Mouse (Mus musculus): Measurements from ENCODE around the gene Glb1l. TPM values are rescaled to one million over a fixed set of nuclear protein-coding genes. Genes with fewer than 3 reads are reported as not detected.

Glb1l gene
- polyA plus RNA-seq, 1 experiment from 2014 or later: 3.5 TPM

DNA sequence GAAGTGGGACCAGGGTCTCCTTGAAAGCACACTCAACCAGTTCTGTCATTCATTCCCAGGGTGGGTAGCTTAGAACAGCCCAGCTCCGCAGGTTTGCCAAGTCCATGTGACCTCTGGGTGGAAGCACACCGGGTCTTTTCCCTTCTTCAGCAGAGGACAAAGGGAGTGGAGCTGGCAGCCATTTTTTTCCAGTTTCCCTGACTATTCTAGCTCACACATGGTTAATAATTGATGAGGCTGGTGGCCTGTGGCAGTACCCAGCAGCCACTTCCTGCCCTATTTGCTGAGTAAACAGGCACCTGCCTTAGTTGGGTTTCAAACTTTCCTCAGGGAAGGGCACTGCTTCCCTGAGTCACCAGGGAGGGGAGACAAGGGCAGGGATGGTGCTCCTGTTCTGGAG lies 3.8 kb upstream of the Glb1l start:
- Histone ChIP-seq H3K27me3 (ENCODE audit: insufficient read depth, low read length) (no peaks in the 10 kb centered on the region), H3K9ac (replicated peaks) (peak overlapping the region; percentile 44), H3K4me1 (ENCODE audit: insufficient read depth) (peaks cover 76% of the 10 kb centered on the region), H3K4me3 (ENCODE audit: low read depth, low read length) (peak overlapping the region; percentile 95), H3K36me3 (replicated peaks; ENCODE audit: insufficient read depth, low read length) (peaks cover 50% of the 10 kb centered on the region), H3K4me2 (ENCODE audit: low read depth, low read length) (peak overlapping the region; percentile 100), H3K27ac (ENCODE audit: low read depth) (peak overlapping the region; percentile 95), H3K9me3 (ENCODE audit: low read length) (no peaks in the 10 kb centered on the region)
- ATAC-seq (peak; percentile 33), DNase-seq (peak; percentile 46)
- TF ChIP-seq EP300 (IDR thresholded peaks at IDR 0.05; ENCODE audit: low read depth) (no peak), CTCF (IDR thresholded peaks at IDR 0.05; ENCODE audit: low read depth) (no peak)
- WGBS (ENCODE audit: insufficient replicate concordance): 70% methylated on average over 2 of the region's 2 CpGs

- ATAC-seq (no peak), DNase-seq (peak; percentile 67)
- peak overlapping the region; percentile 85; the same call in 1 of the 2 replicates for H3K9ac ChIP-seq (replicated peaks)
- TF ChIP-seq EP300 (IDR thresholded peaks at IDR 0.05; ENCODE audit: low read depth) (no peak; the same call in 1 of the 2 replicates), CTCF (IDR thresholded peaks at IDR 0.05; ENCODE audit: low read depth) (no peak)
- H3K36me3 ChIP-seq (replicated peaks; ENCODE audit: insufficient read depth, low read length): peaks cover 50% of the 10 kb centered on the region
- peak overlapping the region; percentile 95 for H3K27ac ChIP-seq (ENCODE audit: low read depth)
- WGBS (ENCODE audit: insufficient replicate concordance): 18% methylated on average over 7 of the region's 7 CpGs
- H3K4me3 ChIP-seq (ENCODE audit: low read depth, low read length): peak overlapping the region; percentile 82
- peak overlapping the region; percentile 100 for H3K4me2 ChIP-seq (ENCODE audit: low read depth, low read length)
- H3K4me1 ChIP-seq (ENCODE audit: insufficient read depth): peaks cover 81% of the 10 kb centered on the region
- H3K9me3 ChIP-seq (ENCODE audit: low read length): no peaks in the 10 kb centered on the region
- no peaks in the 10 kb centered on the region for H3K27me3 ChIP-seq (ENCODE audit: insufficient read depth, low read length)
These were observed 2.5 kb upstream of the Glb1l start for GRCm38 (mm10) chr1:75213096-75213495.

- H3K4me1 ChIP-seq (ENCODE audit: insufficient read depth): peaks cover 77% of the 10 kb centered on the region
- H3K9ac ChIP-seq (replicated peaks): peak overlapping the region; percentile 85
- WGBS (ENCODE audit: insufficient replicate concordance): 50% methylated on average over 4 of the region's 4 CpGs
- H3K27ac ChIP-seq (ENCODE audit: low read depth): peak overlapping the region; percentile 95
- H3K36me3 ChIP-seq (replicated peaks; ENCODE audit: insufficient read depth, low read length): peaks cover 50% of the 10 kb centered on the region
- no peaks in the 10 kb centered on the region for H3K27me3 ChIP-seq (ENCODE audit: insufficient read depth, low read length)
- TF ChIP-seq EP300 (IDR thresholded peaks at IDR 0.05; ENCODE audit: low read depth): no peak
- TF ChIP-seq CTCF (IDR thresholded peaks at IDR 0.05; ENCODE audit: low read depth): no peak
- peak overlapping the region; percentile 82 for H3K4me3 ChIP-seq (ENCODE audit: low read depth, low read length)
- H3K9me3 ChIP-seq (ENCODE audit: low read length): no peaks in the 10 kb centered on the region
- peak overlapping the region; percentile 100 for H3K4me2 ChIP-seq (ENCODE audit: low read depth, low read length)
- ATAC-seq (peak; percentile 8; the same call in 1 of the 2 replicates), DNase-seq (peak; percentile 66)
These were observed 1.9 kb upstream of the Glb1l start for GRCm38 (mm10) chr1:75212542-75212941.

DNA sequence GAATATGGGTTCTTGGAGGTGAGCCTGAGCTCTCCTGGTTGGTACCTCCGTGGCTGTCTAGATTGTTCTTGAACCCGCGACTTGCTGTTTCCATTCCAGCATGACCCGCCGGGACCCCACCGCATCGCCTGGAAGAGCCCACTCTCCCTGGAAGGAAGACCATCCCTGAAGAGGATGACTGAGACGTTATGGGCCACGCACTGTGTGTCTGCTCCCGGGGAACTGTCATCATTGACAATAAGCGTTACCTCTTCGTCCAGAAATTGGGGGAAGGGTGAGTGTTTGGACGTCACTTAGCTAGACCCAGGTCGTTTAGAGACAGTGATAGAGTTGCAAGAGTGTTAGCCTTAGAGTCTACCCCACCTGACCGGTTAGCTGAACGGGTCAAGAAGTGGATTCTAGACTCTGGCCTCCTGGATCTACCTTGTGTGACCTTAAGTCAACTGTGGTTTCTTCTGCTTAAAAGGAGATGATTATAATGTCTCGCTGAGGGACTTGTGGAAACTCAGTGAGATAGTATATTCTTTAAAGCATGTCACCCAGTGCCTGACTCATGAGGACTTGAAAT lies 612 bp upstream of the Glb1l start:
- Histone ChIP-seq H3K9me3 (ENCODE audit: low read length) (no peaks in the 10 kb centered on the region), H3K27ac (ENCODE audit: low read depth) (peak overlapping the region; percentile 95), H3K4me2 (ENCODE audit: low read depth, low read length) (peak overlapping the region; percentile 100), H3K36me3 (replicated peaks; ENCODE audit: insufficient read depth, low read length) (peaks cover 42% of the 10 kb centered on the region), H3K4me3 (ENCODE audit: low read depth, low read length) (peak overlapping the region; percentile 82), H3K9ac (replicated peaks) (peak overlapping the region; percentile 85), H3K4me1 (ENCODE audit: insufficient read depth) (peaks cover 64% of the 10 kb centered on the region), H3K27me3 (ENCODE audit: insufficient read depth, low read length) (no peaks in the 10 kb centered on the region)
- no peak for TF ChIP-seq CTCF (IDR thresholded peaks at IDR 0.05; ENCODE audit: low read depth)
- TF ChIP-seq EP300 (IDR thresholded peaks at IDR 0.05; ENCODE audit: low read depth): no peak
- WGBS (ENCODE audit: insufficient replicate concordance): 7% methylated on average over 17 of the region's 17 CpGs
- no peak for DNase-seq
- ATAC-seq: no peak

DNA sequence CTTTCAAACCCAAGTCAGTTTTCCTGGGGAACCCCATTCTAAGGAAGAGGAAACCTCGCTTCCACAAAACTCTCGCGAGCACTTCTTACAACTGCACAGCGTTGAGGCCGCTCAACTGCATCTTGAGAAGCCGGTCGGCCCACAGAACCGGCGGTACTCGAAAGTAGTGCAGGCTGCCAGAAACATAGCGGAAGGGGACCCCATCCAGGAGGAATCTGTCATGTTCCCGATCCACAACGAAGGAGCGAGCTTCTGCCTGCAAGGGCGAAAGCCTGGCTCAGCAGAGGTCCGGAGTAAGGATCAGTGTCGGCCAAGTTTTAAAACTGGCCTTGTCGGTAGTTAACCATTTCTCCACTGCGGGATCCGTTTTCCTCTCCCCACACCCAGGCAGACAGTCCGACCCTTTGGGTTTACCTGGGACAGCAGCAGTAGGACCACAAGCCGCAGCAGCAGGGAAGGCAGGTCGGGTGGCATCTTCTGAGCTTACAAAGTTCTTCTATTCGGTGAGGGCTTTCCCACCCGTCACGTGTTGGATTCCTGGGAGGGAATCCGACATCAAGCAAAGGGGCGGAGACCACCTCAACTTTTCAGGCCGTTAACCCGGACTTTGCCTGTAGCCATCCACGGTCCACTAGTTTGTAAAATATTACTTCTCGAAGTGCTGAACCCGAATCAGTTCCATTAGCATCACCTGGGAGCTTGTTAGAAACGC lies 1.5 kb downstream of the Glb1l start:
- peak overlapping the region; percentile 63 for H3K9ac ChIP-seq (replicated peaks)
- H3K4me2 ChIP-seq (ENCODE audit: low read depth, low read length): peak overlapping the region; percentile 100
- no peaks in the 10 kb centered on the region for H3K27me3 ChIP-seq (ENCODE audit: insufficient read depth, low read length)
- TF ChIP-seq CTCF (IDR thresholded peaks at IDR 0.05; ENCODE audit: low read depth) (no peak), EP300 (IDR thresholded peaks at IDR 0.05; ENCODE audit: low read depth) (no peak)
- 13% methylated on average over 34 of the region's 34 CpGs for WGBS (ENCODE audit: insufficient replicate concordance)
- H3K4me1 ChIP-seq (ENCODE audit: insufficient read depth): peaks cover 45% of the 10 kb centered on the region
- no peak for DNase-seq
- no peaks in the 10 kb centered on the region for H3K9me3 ChIP-seq (ENCODE audit: low read length)
- peak overlapping the region; percentile 82 for H3K4me3 ChIP-seq (ENCODE audit: low read depth, low read length)
- H3K36me3 ChIP-seq (replicated peaks; ENCODE audit: insufficient read depth, low read length): peaks cover 21% of the 10 kb centered on the region
- peak overlapping the region; percentile 42 for H3K27ac ChIP-seq (ENCODE audit: low read depth)
- ATAC-seq: no peak

GRCm38 (mm10) chr1:75201236-75201635 lies 9.4 kb downstream of the Glb1l start:
- no peak for DNase-seq
- no peak overlapping the region for H3K4me2 ChIP-seq (ENCODE audit: low read depth, low read length)
- H3K4me1 ChIP-seq (ENCODE audit: insufficient read depth): no peaks in the 10 kb centered on the region
- H3K27ac ChIP-seq (ENCODE audit: low read depth): no peak overlapping the region
- no peaks in the 10 kb centered on the region for H3K9me3 ChIP-seq (ENCODE audit: low read length)
- no peak for TF ChIP-seq EP300 (IDR thresholded peaks at IDR 0.05; ENCODE audit: low read depth)
- TF ChIP-seq CTCF (IDR thresholded peaks at IDR 0.05; ENCODE audit: low read depth): no peak
- no peak for ATAC-seq
- 82% methylated on average over 1 of the region's 1 CpGs for WGBS (ENCODE audit: insufficient replicate concordance)
- H3K9ac ChIP-seq (replicated peaks): no peak overlapping the region
- no peak overlapping the region for H3K4me3 ChIP-seq (ENCODE audit: low read depth, low read length)
- H3K36me3 ChIP-seq (replicated peaks; ENCODE audit: insufficient read depth, low read length): peaks cover 35% of the 10 kb centered on the region
- no peaks in the 10 kb centered on the region for H3K27me3 ChIP-seq (ENCODE audit: insufficient read depth, low read length)
